Mouse (Mus musculus) E14TG2a.4 (cell line): ENCODE results near the gene Pde2a.

ENCODE experiments used
- H3K27me3 ChIP-seq: 2 replicates; pipeline ENCODE4 v1.6.1; 2014; ENCODE audit warnings: low read length, control low read depth; ENCODE audit not compliant: insufficient read depth
- H3K36me3 ChIP-seq: 2 replicates; pipeline ENCODE4 v1.6.1; 2014; ENCODE audit warnings: low read length, control low read depth; ENCODE audit not compliant: insufficient read depth
- H3K4me1 ChIP-seq: replicated peaks from 2 replicates; pipeline ENCODE4 v1.6.1; 2014; ENCODE audit warnings: low read depth, low read length, control low read depth
- H3K4me3 ChIP-seq: replicated peaks from 2 replicates; pipeline ENCODE4 v1.5.1; 2014; ENCODE audit warnings: mild to moderate bottlenecking, low read length
- H3K9me3 ChIP-seq: 2 replicates; pipeline ENCODE4 v1.6.1; 2014; ENCODE audit warnings: low read length, control low read depth
- CTCF ChIP-seq: conservative IDR thresholded peaks from 2 replicates; pipeline ENCODE4 v1.5.1; 2014; ENCODE audit warnings: low read length
- NANOG ChIP-seq: IDR thresholded peaks from 2 replicates; pipeline ENCODE4 v1.6.1; 2014; ENCODE audit warnings: borderline replicate concordance, low read length, mixed read lengths
- POU5F1 ChIP-seq: IDR thresholded peaks from 2 replicates; pipeline ENCODE4 v1.6.1; 2014; ENCODE audit warnings: low read length, borderline replicate concordance

Pde2a gene

DNA sequence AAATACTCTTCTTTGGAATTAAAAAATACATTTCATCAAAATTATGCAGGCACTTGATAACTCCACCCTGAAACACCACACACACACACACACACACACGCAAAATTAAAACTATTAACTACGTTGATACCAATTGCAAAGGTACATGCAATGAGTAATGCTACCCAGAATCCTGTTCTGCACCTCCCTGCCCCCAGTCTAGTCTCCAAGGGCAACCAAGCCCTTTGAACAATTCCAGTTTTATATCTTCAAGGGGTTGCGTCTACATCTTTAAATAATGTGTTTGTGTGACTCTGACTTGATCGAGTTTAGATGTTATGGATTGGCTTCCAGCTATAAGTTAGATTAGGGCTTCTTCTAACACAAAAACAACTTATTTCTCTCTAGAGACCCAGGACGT, 114.0 kb downstream of the Pde2a start:
- Histone ChIP-seq H3K4me3 (no peak overlapping the region), H3K27me3 (peaks cover 3% of the 10 kb centered on the region; the same call in 1 of the 2 replicates), H3K9me3 (no peaks in the 10 kb centered on the region), H3K4me1 (peaks cover 8% of the 10 kb centered on the region), H3K36me3 (no peaks in the 10 kb centered on the region)
- no peak for TF ChIP-seq POU5F1
- no peak for TF ChIP-seq NANOG
- no peak for TF ChIP-seq CTCF

DNA sequence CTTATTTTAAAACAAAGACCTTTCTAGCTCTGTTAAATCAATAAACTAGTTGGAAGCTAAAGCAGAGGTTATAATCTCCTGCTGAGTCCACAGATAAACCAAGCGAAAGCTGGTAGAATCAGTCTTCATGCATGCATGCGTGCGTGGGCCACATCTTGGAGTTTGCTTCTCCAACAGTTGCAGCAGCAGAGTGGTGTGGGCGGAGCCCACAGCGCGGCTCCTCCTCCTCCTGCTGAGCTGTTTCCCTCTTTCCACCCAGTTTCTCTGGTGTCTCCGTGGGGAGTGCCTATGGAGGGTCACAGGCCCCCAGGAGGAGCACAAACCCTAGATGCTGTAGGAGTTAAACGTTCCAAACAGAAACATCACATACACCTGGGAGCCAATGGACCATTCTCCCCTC, 116.0 kb downstream of the Pde2a start:
- no peak for TF ChIP-seq POU5F1
- no peak for TF ChIP-seq NANOG
- TF ChIP-seq CTCF, result no peak
- Histone ChIP-seq H3K4me3 (no peak overlapping the region), H3K4me1 (peaks cover 8% of the 10 kb centered on the region), H3K36me3 (no peaks in the 10 kb centered on the region), H3K27me3 (peaks cover 9% of the 10 kb centered on the region; the same call in 1 of the 2 replicates), H3K9me3 (no peaks in the 10 kb centered on the region)

DNA sequence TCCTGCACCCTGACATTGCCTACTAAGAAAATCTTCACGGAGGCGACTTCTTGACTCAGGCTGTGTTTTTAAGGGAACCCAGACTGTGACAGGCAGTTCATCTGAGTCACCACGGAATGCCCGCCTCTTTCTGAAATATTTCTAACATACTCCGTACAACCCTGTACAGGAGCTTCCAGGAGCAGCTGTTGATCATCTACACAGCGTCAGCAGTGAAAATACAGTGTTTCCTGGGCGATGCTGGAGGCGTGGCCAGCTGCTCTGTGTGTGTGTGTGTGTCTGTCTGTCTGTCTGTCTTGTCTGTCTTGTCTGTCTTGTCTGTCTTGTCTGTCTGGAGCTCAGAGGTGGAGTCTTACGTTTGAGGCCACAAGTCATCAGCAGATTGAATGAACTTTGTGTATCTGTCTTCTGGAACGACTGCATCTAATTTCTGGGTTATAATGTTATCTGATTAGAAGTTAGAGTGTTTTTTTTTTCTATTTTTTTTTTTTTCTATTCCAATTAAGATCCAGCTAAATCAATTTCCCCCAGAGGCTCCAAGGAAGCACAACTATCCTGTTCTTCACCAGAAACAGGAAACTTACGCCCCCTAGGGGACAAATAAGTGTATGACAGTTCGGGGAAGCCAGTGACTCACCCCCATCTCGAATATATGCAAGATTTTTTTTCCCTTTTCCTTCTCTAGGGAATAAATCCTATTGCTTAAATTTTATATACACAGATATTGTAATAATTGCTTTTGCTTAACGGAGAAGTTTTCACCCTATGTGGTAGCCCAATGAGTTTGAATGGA, 116.8 kb downstream of the Pde2a start:
- Histone ChIP-seq H3K36me3 (no peaks in the 10 kb centered on the region), H3K4me1 (peaks cover 8% of the 10 kb centered on the region), H3K27me3 (peaks cover 9% of the 10 kb centered on the region; the same call in 1 of the 2 replicates), H3K4me3 (no peak overlapping the region), H3K9me3 (no peaks in the 10 kb centered on the region)
- TF ChIP-seq CTCF, result peak; percentile 95
- TF ChIP-seq POU5F1, result no peak
- no peak for TF ChIP-seq NANOG

DNA sequence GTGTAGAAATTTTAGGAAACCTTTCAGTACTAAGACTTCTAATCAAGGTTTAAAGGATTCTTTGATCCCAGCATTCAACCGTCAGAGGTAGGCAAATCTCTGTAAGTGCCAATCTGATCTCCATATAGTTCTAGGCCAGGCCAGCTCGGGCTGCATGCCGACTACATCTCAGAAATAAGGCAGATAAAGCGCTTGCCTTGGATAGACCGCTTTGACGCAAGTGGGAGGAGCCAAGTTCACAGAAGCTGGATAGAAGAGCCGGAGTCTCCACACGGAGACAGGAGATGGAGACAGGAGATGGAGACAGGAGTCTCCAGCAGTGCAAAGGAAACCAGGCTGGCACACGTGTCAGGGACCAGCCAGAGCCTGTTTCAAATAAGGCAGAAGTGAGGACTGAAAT, 118.3 kb downstream of the Pde2a start:
- H3K36me3 ChIP-seq, result no peaks in the 10 kb centered on the region
- no peak for TF ChIP-seq CTCF
- no peak for TF ChIP-seq NANOG
- no peak for TF ChIP-seq POU5F1
- H3K4me3 ChIP-seq, result no peak overlapping the region
- H3K27me3 ChIP-seq, result peaks cover 5% of the 10 kb centered on the region; the same call in 1 of the 2 replicates
- peaks cover 3% of the 10 kb centered on the region; the same call in 1 of the 2 replicates for H3K4me1 ChIP-seq
- no peaks in the 10 kb centered on the region for H3K9me3 ChIP-seq

DNA sequence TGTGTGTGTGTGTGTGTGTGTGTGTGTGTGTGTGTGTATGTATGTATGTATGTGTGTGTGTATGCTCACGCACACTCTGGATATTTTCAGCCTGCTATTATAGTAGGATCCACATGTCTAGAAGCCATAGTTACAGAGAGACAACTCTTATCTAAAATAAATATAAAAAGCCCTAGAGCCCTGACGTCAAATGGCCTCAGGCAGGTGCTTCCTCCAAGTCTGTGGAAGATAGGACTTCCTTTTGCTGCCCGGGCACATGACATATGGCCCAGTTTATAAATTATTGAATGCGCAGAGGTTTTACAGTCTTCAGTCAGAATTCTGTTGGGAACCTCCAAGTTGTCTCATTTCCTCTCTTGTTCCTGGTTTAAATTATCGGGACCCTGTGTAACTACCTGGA, 119.2 kb downstream of the Pde2a start:
- Histone ChIP-seq H3K9me3 (no peaks in the 10 kb centered on the region), H3K27me3 (peaks cover 5% of the 10 kb centered on the region; the same call in 1 of the 2 replicates), H3K4me1 (peaks cover 3% of the 10 kb centered on the region; the same call in 1 of the 2 replicates), H3K4me3 (no peak overlapping the region), H3K36me3 (no peaks in the 10 kb centered on the region)
- TF ChIP-seq NANOG (no peak), CTCF (no peak), POU5F1 (no peak)

DNA sequence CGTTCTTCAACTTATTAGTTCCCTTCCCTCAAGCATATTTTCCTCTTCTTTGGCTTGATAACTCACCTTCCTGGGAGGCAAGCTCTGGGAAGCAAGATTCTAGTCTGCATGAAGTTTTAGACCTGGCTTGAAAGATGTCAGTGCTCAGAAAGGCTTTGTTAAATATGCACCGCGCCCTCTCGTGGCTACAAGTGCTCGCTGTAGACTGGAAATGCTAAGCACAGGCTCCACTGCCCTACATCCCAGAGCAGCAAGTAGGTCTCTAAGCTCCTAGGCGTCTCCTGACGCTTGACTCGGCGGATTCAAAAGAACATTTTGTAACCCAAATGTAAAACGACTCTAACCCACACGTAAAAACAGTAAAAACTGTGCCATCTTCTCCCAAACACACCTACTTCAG, 119.6 kb downstream of the Pde2a start:
- H3K36me3 ChIP-seq, result no peaks in the 10 kb centered on the region
- H3K4me3 ChIP-seq, result no peak overlapping the region
- peaks cover 3% of the 10 kb centered on the region; the same call in 1 of the 2 replicates for H3K4me1 ChIP-seq
- H3K9me3 ChIP-seq, result no peaks in the 10 kb centered on the region
- TF ChIP-seq NANOG (no peak), POU5F1 (no peak), CTCF (peak; percentile 65)
- H3K27me3 ChIP-seq, result peaks cover 5% of the 10 kb centered on the region; the same call in 1 of the 2 replicates

DNA sequence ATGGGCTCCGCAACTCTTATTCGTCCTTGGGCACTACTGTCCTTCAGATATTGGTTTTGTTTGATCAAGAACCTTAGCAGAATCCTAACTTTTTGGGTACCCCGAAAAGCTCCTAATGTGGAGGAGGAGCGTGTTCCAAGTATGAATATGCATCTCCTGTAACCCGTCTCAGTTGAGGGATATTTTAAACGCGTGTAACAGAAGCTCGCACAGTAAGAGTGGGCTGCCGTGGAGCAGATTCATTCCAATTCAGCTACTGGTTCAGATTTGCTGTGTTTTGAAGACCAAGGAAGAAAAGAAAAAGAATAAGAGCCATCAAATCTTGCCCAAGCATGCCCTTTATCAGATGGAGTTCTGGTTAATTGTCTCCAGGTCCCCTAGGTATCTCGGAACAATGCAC, 120.2 kb downstream of the Pde2a start:
- Histone ChIP-seq H3K9me3 (no peaks in the 10 kb centered on the region), H3K4me1 (peaks cover 3% of the 10 kb centered on the region; the same call in 1 of the 2 replicates), H3K36me3 (no peaks in the 10 kb centered on the region), H3K27me3 (peaks cover 5% of the 10 kb centered on the region; the same call in 1 of the 2 replicates), H3K4me3 (no peak overlapping the region)
- TF ChIP-seq CTCF (no peak), POU5F1 (no peak), NANOG (no peak)

DNA sequence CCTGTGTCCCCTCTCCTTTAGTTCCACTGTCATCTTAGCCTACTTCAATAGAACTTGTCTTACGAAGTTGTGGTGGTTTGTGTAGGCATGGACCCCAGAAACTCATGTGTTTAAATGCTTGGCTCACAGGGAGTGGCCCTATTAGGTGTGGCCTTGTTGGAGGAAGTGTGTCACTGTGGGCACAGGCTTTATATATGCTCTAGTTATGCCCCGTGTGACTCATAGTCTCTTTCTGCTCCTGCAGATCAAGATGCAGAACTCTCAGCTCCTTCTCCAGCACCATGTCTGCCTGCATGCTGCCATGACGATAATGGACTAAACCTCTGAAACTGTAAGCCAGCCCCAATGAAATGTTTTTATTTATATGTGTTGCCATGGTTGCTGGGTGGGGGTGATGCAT, 126.2 kb downstream of the Pde2a start:
- Histone ChIP-seq H3K36me3 (no peaks in the 10 kb centered on the region), H3K4me3 (no peak overlapping the region), H3K4me1 (no peaks in the 10 kb centered on the region), H3K9me3 (peaks cover 18% of the 10 kb centered on the region), H3K27me3 (no peaks in the 10 kb centered on the region)
- TF ChIP-seq NANOG, result no peak
- TF ChIP-seq CTCF, result no peak
- no peak for TF ChIP-seq POU5F1

DNA sequence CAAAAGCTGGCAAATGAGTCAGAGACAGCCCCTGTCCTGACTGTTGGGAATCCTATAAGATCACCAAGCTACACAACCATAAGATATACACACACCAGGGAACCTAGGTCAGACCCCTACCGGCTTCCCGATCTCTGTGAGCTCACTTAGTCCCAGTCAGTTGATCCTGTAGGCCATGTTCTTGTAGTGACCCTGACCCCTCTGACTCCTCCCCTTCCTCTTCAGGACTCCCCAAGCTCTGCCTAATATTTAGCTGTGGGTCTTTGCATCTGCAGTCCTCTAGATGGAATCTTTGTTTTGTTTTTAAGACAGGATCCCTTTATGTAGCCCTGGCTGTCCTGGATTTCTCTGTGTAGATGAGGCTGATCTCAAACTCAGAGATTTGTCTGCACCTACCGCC, 127.8 kb downstream of the Pde2a start:
- no peak for TF ChIP-seq POU5F1
- TF ChIP-seq NANOG, result no peak
- TF ChIP-seq CTCF, result no peak
- H3K9me3 ChIP-seq, result peaks cover 18% of the 10 kb centered on the region
- H3K4me3 ChIP-seq, result no peak overlapping the region
- no peaks in the 10 kb centered on the region for H3K27me3 ChIP-seq
- no peaks in the 10 kb centered on the region for H3K36me3 ChIP-seq
- H3K4me1 ChIP-seq, result no peaks in the 10 kb centered on the region
